Mouse (Mus musculus): Measurements from ENCODE around the gene Glrx5. TPM values are rescaled to one million over a fixed set of nuclear protein-coding genes. Genes with fewer than 3 reads are reported as not detected.

Gene Glrx5
- 56.0 and 67.3 TPM in 2 replicates for polyA plus RNA-seq (2012; rRNA removed)

- DNase-seq (ENCODE audit: extremely low spot score in 1 of 2, low spot score in 1 of 2): peak; percentile 100
Observed at GRCm38 (mm10) chr12:105032147-105032831, at the start of gene Glrx5. Glrx5 (plus strand) TSS chr12:105032688.

GRCm38 (mm10) chr12:104983476-104983875, 49.0 kb upstream of the Glrx5 start:
- DNase-seq (ENCODE audit: extremely low spot score in 1 of 2, low spot score in 1 of 2): no peak

GRCm38 (mm10) chr12:104985088-104985487, 47.4 kb upstream of the Glrx5 start:
- DNase-seq (ENCODE audit: extremely low spot score in 1 of 2, low spot score in 1 of 2): no peak

GRCm38 (mm10) chr12:104986001-104986400, 46.5 kb upstream of the Glrx5 start:
- DNase-seq (ENCODE audit: extremely low spot score in 1 of 2, low spot score in 1 of 2): no peak

- DNase-seq (ENCODE audit: extremely low spot score in 1 of 2, low spot score in 1 of 2): no peak
Observed at GRCm38 (mm10) chr12:104986781-104987180, 45.7 kb upstream of the Glrx5 start.

GRCm38 (mm10) chr12:104987936-104988335, 44.6 kb upstream of the Glrx5 start:
- DNase-seq (ENCODE audit: extremely low spot score in 1 of 2, low spot score in 1 of 2): no peak

GRCm38 (mm10) chr12:104990741-104991454, 41.6 kb upstream of the Glrx5 start:
- no peak for DNase-seq (ENCODE audit: extremely low spot score in 1 of 2, low spot score in 1 of 2)

GRCm38 (mm10) chr12:104992123-104992741, 40.3 kb upstream of the Glrx5 start:
- DNase-seq (ENCODE audit: extremely low spot score in 1 of 2, low spot score in 1 of 2): no peak

GRCm38 (mm10) chr12:104992838-104993237, 39.6 kb upstream of the Glrx5 start:
- DNase-seq (ENCODE audit: extremely low spot score in 1 of 2, low spot score in 1 of 2): no peak

GRCm38 (mm10) chr12:104995259-104995876, 37.1 kb upstream of the Glrx5 start:
- no peak for DNase-seq (ENCODE audit: extremely low spot score in 1 of 2, low spot score in 1 of 2)

- no peak for DNase-seq (ENCODE audit: extremely low spot score in 1 of 2, low spot score in 1 of 2)
Observed at GRCm38 (mm10) chr12:104996012-104996728, 36.3 kb upstream of the Glrx5 start.

GRCm38 (mm10) chr12:104997159-104997558, 35.3 kb upstream of the Glrx5 start:
- no peak for DNase-seq (ENCODE audit: extremely low spot score in 1 of 2, low spot score in 1 of 2)

- DNase-seq (ENCODE audit: extremely low spot score in 1 of 2, low spot score in 1 of 2): no peak
Observed at GRCm38 (mm10) chr12:104997641-104998293, 34.7 kb upstream of the Glrx5 start.

GRCm38 (mm10) chr12:104998541-104998940, 33.9 kb upstream of the Glrx5 start:
- DNase-seq (ENCODE audit: extremely low spot score in 1 of 2, low spot score in 1 of 2): no peak

GRCm38 (mm10) chr12:104999171-104999570, 33.3 kb upstream of the Glrx5 start:
- DNase-seq (ENCODE audit: extremely low spot score in 1 of 2, low spot score in 1 of 2): no peak

- DNase-seq (ENCODE audit: extremely low spot score in 1 of 2, low spot score in 1 of 2): no peak
Observed at GRCm38 (mm10) chr12:105000487-105001283, 31.8 kb upstream of the Glrx5 start.

GRCm38 (mm10) chr12:105001317-105001716, 31.2 kb upstream of the Glrx5 start:
- no peak for DNase-seq (ENCODE audit: extremely low spot score in 1 of 2, low spot score in 1 of 2)

GRCm38 (mm10) chr12:105002340-105003132, 30.0 kb upstream of the Glrx5 start:
- no peak for DNase-seq (ENCODE audit: extremely low spot score in 1 of 2, low spot score in 1 of 2)
